Mouse (Mus musculus) G1E (cell line): ENCODE measurements at regions not wholly inside any gene's neighbourhood (a gene's known extent, or its start where the extent isn't known, plus 50 kb on each side); places are given as distances from the start of the nearest gene placed in this dataset.

Source experiments
- ATAC-seq: 2 replicates; pipeline ENCODE4 v1.8.0; 2016; ENCODE audit warnings: mild to moderate bottlenecking; ENCODE audit not compliant: insufficient number of reproducible peaks, poor library complexity, low FRiP score, severe bottlenecking; ENCODE audit errors: extremely low read depth
- DNase-seq: peaks from one replicate; pipeline ENCODE4 v3.0.0; 2012; ENCODE audit warnings: low spot score
- H3K27me3 ChIP-seq: 2 replicates; pipeline ENCODE4 v1.6.1; 2012; ENCODE audit warnings: mild to moderate bottlenecking, low read length, inconsistent platforms; ENCODE audit not compliant: insufficient read depth
- H3K36me3 ChIP-seq: replicated peaks from 2 replicates; pipeline ENCODE3; 2012; ENCODE audit warnings: mild to moderate bottlenecking, inconsistent platforms
- H3K4me1 ChIP-seq: 2 replicates; pipeline ENCODE4 v1.6.1; 2012; ENCODE audit warnings: low read depth, low read length, inconsistent platforms, mixed read lengths; ENCODE audit not compliant: insufficient read depth
- H3K4me3 ChIP-seq: 2 replicates; pipeline ENCODE4 v1.5.1; 2012; ENCODE audit warnings: low read depth, mild to moderate bottlenecking, inconsistent platforms, low read length, moderate library complexity, mixed read lengths
- H3K9me3 ChIP-seq: replicated peaks from 2 replicates; pipeline ENCODE4 v1.6.1; 2012; ENCODE audit warnings: inconsistent platforms
- CTCF ChIP-seq: IDR thresholded peaks from 2 replicates; pipeline ENCODE4 v1.5.1; 2012; ENCODE audit warnings: low read depth, low read length, inconsistent platforms, mixed read lengths
- GATA1 ChIP-seq: IDR thresholded peaks from 2 replicates; pipeline ENCODE4 v1.6.1; 2012; ENCODE audit warnings: borderline replicate concordance, low read length, inconsistent platforms, mixed read lengths
- GATA2 ChIP-seq: IDR thresholded peaks from 2 replicates; pipeline ENCODE4 v1.6.1; 2012; ENCODE audit warnings: low read depth, low read length, inconsistent platforms, borderline replicate concordance
- POLR2AphosphoS5 ChIP-seq: IDR thresholded peaks from 2 replicates; pipeline ENCODE4 v1.6.1; 2012; ENCODE audit warnings: low read depth, low read length, inconsistent platforms; ENCODE audit not compliant: insufficient replicate concordance
- TAL1 ChIP-seq: conservative IDR thresholded peaks from 2 replicates; pipeline ENCODE4 v1.6.1; 2012; ENCODE audit warnings: low read depth, low read length, inconsistent platforms, mixed read lengths

DNA sequence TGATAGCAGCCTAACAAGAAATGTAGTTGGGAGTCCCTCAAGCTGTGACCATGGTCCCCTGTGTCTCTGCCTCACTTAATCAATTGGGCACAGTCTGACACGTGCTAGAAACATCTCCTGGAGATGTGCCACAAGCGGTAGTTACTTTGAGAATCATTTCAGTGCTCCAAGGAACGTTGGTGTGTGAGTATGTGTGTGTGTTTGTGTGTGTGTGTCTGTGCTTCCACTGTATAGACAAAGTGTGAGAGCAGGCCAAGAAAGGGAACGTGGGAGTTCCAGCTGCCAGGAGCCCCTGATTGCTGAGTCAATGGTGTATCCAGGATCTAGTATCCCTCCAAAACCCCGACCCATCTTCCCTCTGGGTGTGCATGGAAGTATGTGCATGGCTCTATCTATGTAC lies 149.0 kb upstream of the A530016L24Rik start:
- DNase-seq (no peak), ATAC-seq (no peak)
- Histone ChIP-seq H3K4me1 (no peaks in the 10 kb centered on the region), H3K36me3 (no peaks in the 10 kb centered on the region), H3K27me3 (no peaks in the 10 kb centered on the region; the same call in 1 of the 2 replicates), H3K9me3 (no peaks in the 10 kb centered on the region), H3K4me3 (no peak overlapping the region)
- TF ChIP-seq TAL1 (no peak), POLR2AphosphoS5 (no peak), GATA2 (no peak), GATA1 (no peak), CTCF (no peak)

DNA sequence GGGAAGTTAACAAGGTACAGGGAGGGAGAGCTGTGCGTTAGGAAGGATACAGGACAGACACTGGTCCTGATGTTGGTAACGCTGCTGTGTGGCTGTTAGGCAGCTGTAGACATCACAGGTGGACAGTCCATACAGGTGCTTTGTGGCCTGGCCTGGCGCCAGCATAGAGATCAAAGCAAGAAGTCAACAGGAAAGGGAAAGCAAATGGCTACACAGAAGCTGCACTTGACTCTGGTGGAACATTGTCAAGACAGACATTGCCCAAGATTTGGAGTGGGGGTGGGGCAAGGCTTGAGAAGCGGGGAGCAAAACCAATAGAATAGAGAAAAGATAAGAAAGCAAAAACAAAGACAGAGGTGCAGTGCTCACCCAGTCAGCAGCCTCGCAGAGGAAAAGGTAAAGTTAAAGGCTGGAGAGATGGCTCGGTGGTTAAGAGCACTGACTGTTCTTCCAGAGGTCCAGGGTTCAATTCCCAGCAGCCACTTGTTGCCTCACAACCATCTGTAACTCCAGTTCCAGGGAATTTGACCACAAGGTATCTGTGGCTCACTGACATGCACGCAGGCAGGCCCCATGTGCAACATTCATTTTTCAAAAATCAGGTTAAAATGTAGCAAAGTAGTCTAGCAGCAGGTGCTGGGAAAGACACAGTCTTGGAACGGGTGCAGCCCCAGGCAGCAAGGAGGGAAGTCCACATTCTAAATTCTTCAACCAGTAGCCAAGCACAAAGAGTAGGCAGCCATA lies 147.3 kb upstream of the A530016L24Rik start:
- ATAC-seq (no peak), DNase-seq (no peak)
- Histone ChIP-seq H3K36me3 (no peaks in the 10 kb centered on the region), H3K27me3 (no peaks in the 10 kb centered on the region; the same call in 1 of the 2 replicates), H3K9me3 (no peaks in the 10 kb centered on the region), H3K4me3 (no peak overlapping the region), H3K4me1 (no peaks in the 10 kb centered on the region)
- TF ChIP-seq TAL1 (no peak), CTCF (no peak), GATA1 (no peak), POLR2AphosphoS5 (no peak), GATA2 (no peak)

- H3K4me1 ChIP-seq: no peaks in the 10 kb centered on the region
- TF ChIP-seq TAL1: no peak
- no peaks in the 10 kb centered on the region for H3K9me3 ChIP-seq
- H3K4me3 ChIP-seq: no peak overlapping the region
- DNase-seq: no peak
- ATAC-seq: no peak
- H3K36me3 ChIP-seq: no peaks in the 10 kb centered on the region
- H3K27me3 ChIP-seq: peaks cover 1% of the 10 kb centered on the region
Observed at GRCm38 (mm10) chr12:112343064-112343463, 146.2 kb upstream of the A530016L24Rik start.

- TF ChIP-seq GATA1: no peak
- Histone ChIP-seq H3K9me3 (no peaks in the 10 kb centered on the region), H3K27me3 (peaks cover 4% of the 10 kb centered on the region), H3K4me1 (no peaks in the 10 kb centered on the region), H3K4me3 (no peak overlapping the region), H3K36me3 (no peaks in the 10 kb centered on the region)
- DNase-seq: no peak
- ATAC-seq: no peak
Observed at GRCm38 (mm10) chr12:112344285-112344684, 145.0 kb upstream of the A530016L24Rik start.

- ATAC-seq (no peak), DNase-seq (no peak)
- H3K4me1 ChIP-seq: no peaks in the 10 kb centered on the region; the same call in 1 of the 2 replicates
- no peak for TF ChIP-seq GATA1
- no peak for TF ChIP-seq TAL1
- no peak for TF ChIP-seq POLR2AphosphoS5
- no peak for TF ChIP-seq CTCF
- TF ChIP-seq GATA2: no peak
- H3K4me3 ChIP-seq: no peak overlapping the region
- H3K27me3 ChIP-seq: peaks cover 8% of the 10 kb centered on the region
- H3K9me3 ChIP-seq: no peaks in the 10 kb centered on the region
- H3K36me3 ChIP-seq: no peaks in the 10 kb centered on the region
Observed at GRCm38 (mm10) chr12:112345797-112346196, 143.5 kb upstream of the A530016L24Rik start.

- H3K27me3 ChIP-seq: peaks cover 9% of the 10 kb centered on the region
- H3K36me3 ChIP-seq: no peaks in the 10 kb centered on the region
- H3K4me1 ChIP-seq: no peaks in the 10 kb centered on the region; the same call in 1 of the 2 replicates
- TF ChIP-seq CTCF (no peak), GATA2 (no peak), POLR2AphosphoS5 (no peak), GATA1 (no peak), TAL1 (no peak)
- no peaks in the 10 kb centered on the region for H3K9me3 ChIP-seq
- H3K4me3 ChIP-seq: no peak overlapping the region
- no peak for DNase-seq
- no peak for ATAC-seq
Observed at GRCm38 (mm10) chr12:112348116-112348515, 141.1 kb upstream of the A530016L24Rik start.

GRCm38 (mm10) chr12:112349676-112350318 lies 139.5 kb upstream of the A530016L24Rik start:
- Histone ChIP-seq H3K4me1 (no peaks in the 10 kb centered on the region; the same call in 1 of the 2 replicates), H3K4me3 (no peak overlapping the region), H3K9me3 (no peaks in the 10 kb centered on the region), H3K36me3 (no peaks in the 10 kb centered on the region), H3K27me3 (peaks cover 9% of the 10 kb centered on the region)
- ATAC-seq: no peak
- DNase-seq: no peak
- no peak for TF ChIP-seq GATA1
- no peak for TF ChIP-seq GATA2
- TF ChIP-seq POLR2AphosphoS5: no peak
- no peak for TF ChIP-seq CTCF
- no peak for TF ChIP-seq TAL1
